Mouse (Mus musculus): ENCODE measurements around the gene Stk10. TPM values are rescaled to one million over a fixed set of nuclear protein-coding genes. Genes with fewer than 3 reads are reported as not detected.

Gene Stk10
- polyA plus RNA-seq (2012; rRNA removed): 2.2 and 2.4 TPM in 2 replicates

DNA sequence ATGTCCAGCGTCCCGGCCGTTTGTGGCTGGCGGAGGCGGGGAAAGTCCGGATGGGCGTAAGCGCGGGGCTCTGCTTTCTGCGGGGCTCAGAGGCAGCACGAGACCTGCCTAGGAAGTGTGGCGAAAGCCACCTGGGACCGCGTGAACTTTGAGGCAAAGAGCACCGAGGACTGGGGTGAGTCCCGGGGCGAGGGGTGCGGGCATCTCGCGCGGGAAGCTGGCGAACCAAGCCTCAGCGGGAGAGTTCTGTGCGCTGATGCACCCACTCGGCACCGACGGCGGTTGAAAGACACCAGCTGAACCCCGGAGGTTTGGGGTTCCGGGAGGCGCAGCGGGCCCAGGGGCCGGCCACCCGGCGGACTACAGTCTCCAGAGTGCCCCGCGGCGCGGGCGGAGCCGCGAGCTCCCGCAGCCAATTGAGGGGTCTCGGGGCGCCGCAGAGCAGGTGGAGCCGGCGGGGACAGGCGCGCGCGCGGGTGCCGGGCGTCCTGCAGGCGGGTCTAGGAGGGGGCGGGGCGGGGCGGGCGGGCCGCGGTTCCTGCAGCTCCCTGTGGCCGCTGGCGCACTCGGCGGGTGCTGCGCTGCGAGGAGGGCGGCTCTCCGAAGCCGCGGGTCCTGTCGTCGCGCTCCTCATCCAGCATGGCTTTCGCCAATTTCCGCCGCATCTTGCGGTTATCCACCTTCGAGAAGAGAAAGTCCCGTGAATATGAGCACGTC, at the start of gene Stk10:
Gene Stk10 (plus strand): TSS at position 541 of the 717 bp plus-strand sequence.

DNA sequence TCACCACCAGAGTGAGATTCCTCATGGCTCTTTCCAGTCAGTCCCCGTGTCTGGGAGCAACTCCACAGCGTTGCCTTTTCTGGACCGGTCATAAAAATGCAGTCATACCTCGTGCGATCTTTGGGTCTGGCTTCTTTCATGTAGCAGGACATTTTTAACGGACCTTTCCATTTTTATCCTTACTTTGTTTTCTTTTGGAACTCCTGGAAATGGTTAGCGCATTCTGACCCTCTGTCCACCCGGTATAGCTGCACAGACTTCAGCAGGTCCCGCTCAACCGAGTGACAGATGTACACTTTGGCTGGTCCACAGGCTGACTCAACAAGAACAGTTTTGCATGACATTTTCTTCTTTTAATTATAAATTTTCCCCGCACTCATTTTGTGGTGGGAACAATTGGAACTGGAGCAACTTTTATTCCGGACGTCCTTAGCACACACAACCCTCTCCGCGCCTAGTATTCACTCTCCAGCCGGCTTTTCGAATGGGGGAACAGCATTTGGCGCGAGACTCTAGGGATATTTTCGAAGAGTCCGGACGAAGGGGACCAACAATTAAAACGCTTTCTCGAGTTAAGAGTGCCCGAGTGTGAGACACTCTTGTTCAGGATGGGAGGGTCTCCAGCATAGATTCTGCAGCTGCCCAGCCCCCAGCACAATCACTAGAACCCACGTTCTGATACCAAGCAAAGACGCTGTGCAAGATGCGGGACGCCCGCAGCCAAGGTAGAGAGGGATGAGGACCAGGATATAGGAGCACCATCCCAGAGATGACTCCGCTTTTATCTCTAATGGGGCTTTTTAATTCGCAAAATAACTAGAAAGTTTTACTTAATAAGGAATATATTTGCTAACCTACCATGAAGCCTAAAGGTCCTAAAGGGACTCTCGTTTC, 987 bp upstream of the Stk10 start, which contains the start of gene Efcab9:
Gene Efcab9 (minus strand): TSS at position 211 of the 894 bp plus-strand sequence.

GRCm38 (mm10) chr11:32642249-32642876, 109.3 kb downstream of the Stk10 start, which contains the start of gene Fbxw11:
Gene Fbxw11, plus strand, starts transcription at chr11:32642724.

Other genes starting within 250 kb of the Stk10 start
- gene Hba-a1, start 249.8 kb upstream of the Stk10 start, polyA plus RNA-seq (2012; rRNA removed): 83.3 and 278 TPM in 2 replicates
- not detected in 2 replicates for gene Hbq1b, start 246.3 kb upstream of the Stk10 start, polyA plus RNA-seq (2012; rRNA removed)
- gene Hba-a2, start 236.8 kb upstream of the Stk10 start, polyA plus RNA-seq (2012; rRNA removed): 93.9 and 232 TPM in 2 replicates
- gene Hbq1a, start 233.2 kb upstream of the Stk10 start, polyA plus RNA-seq (2012; rRNA removed): 0.19 TPM in 1 of 2 replicates, not detected in the other
- gene Sh3pxd2b, start 185.5 kb upstream of the Stk10 start, polyA plus RNA-seq (2012; rRNA removed): 3.6 and 5.0 TPM in 2 replicates
- gene Ubtd2, start 77.9 kb upstream of the Stk10 start, polyA plus RNA-seq (2012; rRNA removed): 1.5 and 2.7 TPM in 2 replicates
- gene Efcab9, start 1.2 kb upstream of the Stk10 start, polyA plus RNA-seq (2012; rRNA removed): 0.12 TPM in 1 of 2 replicates, not detected in the other
- gene Fbxw11, start 109.4 kb downstream of the Stk10 start, polyA plus RNA-seq (2012; rRNA removed): 14.3 and 15.2 TPM in 2 replicates

Data from stomach, adult 2 months (tissue).